Mouse (Mus musculus) bone marrow, adult 2 months (tissue): ENCODE results near the gene Lsm4. TPM values are rescaled to one million over a fixed set of nuclear protein-coding genes. Genes with fewer than 3 reads are reported as not detected.

Experiments used
- H3K27ac ChIP-seq: fragments of 200-500 bp; 2 replicates; pipeline ENCODE4 v1.5.1; 2012; ENCODE audit warnings: low read depth, mild to moderate bottlenecking, control low read depth, inconsistent platforms, low read length; ENCODE audit not compliant: control insufficient read depth, poor library complexity, insufficient read depth
- H3K4me1 ChIP-seq: fragments of 200-500 bp; 2 replicates; pipeline ENCODE4 v1.6.1; 2011; ENCODE audit warnings: low read length; ENCODE audit not compliant: control insufficient read depth, insufficient read depth
- H3K4me3 ChIP-seq: fragments of 200-500 bp; replicated peaks from 2 replicates; pipeline ENCODE3; 2011; ENCODE audit warnings: mild to moderate bottlenecking, low read depth, low read length, control low read depth; ENCODE audit not compliant: control insufficient read depth
- CTCF ChIP-seq: fragments of 200-500 bp; IDR thresholded peaks from 2 replicates; pipeline ENCODE4 v1.5.1; 2011; ENCODE audit warnings: low read length, control low read depth; ENCODE audit not compliant: control insufficient read depth, insufficient read depth
- POLR2A ChIP-seq: fragments of 200-500 bp; IDR thresholded peaks from 2 replicates; pipeline ENCODE4 v1.6.1; 2011; ENCODE audit warnings: low read depth, mild to moderate bottlenecking, control low read depth, low read length, borderline replicate concordance; ENCODE audit not compliant: control insufficient read depth
- WGBS: fragments of 180-500 bp; shearing (Covaris S2); methylation state at CpG from one replicate; pipeline ENCODE4 v1.1.7; 2018; 5-methylcytosine and 5-hydroxymethylcytosine counted together
- polyA plus RNA-seq: library from polyadenylated mRNA; stranded (reverse); fragments of >200 nt; gene quantifications from 2 replicates; pipeline ENCODE4 v1.2.4, GENCODE M21; 2011; ENCODE audit warnings: low replicate concordance; ENCODE audit not compliant: missing spikeins, insufficient read depth, insufficient read length

The Lsm4 gene
- polyA plus RNA-seq, 1 experiment = 119 TPM

GRCm38 (mm10) chr8:70677451-70678080, 4.5 kb downstream of the Lsm4 start:
- WGBS = 80% methylated on average over 15 of the region's 15 CpGs
- TF ChIP-seq CTCF (no peak), POLR2A (no peak)
- H3K27ac ChIP-seq = peak overlapping the region; percentile 8; the same call in 1 of the 2 replicates
- no peak overlapping the region for H3K4me3 ChIP-seq
- H3K4me1 ChIP-seq = peaks cover 12% of the 10 kb centered on the region

- Histone ChIP-seq H3K4me3 (no peak overlapping the region), H3K27ac (no peak overlapping the region), H3K4me1 (peaks cover 12% of the 10 kb centered on the region)
- TF ChIP-seq CTCF (no peak), POLR2A (no peak)
Observed at GRCm38 (mm10) chr8:70678679-70679078, 5.6 kb downstream of the Lsm4 start.

DNA sequence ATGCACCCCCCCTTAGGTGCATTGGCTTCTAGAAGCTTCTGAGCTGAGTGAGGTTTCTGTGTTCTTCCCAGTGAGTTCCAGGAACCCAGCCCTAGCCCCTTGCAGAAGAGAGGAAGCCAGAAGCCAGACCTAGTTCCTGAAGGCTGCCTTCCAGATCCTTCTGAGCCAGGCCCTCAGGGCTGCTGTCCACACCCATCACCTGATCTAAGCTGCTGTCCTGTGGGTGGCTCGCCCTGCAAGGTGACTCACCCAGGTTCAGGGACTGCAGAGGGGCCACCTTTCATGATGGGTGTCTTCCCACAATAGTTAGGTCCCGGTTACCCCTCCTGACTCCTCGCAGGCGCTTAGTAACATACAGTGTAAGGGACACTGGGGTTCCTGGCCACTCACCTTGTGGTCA, 6.4 kb downstream of the Lsm4 start:
- H3K27ac ChIP-seq = no peak overlapping the region
- TF ChIP-seq POLR2A = no peak
- no peak for TF ChIP-seq CTCF
- no peak overlapping the region for H3K4me3 ChIP-seq
- WGBS = 86% methylated on average over 4 of the region's 4 CpGs
- peaks cover 10% of the 10 kb centered on the region for H3K4me1 ChIP-seq

GRCm38 (mm10) chr8:70680039-70680438, 7.0 kb downstream of the Lsm4 start:
- 82% methylated on average over 3 of the region's 3 CpGs for WGBS
- H3K27ac ChIP-seq = no peak overlapping the region
- H3K4me3 ChIP-seq = no peak overlapping the region
- peaks cover 5% of the 10 kb centered on the region for H3K4me1 ChIP-seq
- TF ChIP-seq POLR2A = no peak
- TF ChIP-seq CTCF = no peak

DNA sequence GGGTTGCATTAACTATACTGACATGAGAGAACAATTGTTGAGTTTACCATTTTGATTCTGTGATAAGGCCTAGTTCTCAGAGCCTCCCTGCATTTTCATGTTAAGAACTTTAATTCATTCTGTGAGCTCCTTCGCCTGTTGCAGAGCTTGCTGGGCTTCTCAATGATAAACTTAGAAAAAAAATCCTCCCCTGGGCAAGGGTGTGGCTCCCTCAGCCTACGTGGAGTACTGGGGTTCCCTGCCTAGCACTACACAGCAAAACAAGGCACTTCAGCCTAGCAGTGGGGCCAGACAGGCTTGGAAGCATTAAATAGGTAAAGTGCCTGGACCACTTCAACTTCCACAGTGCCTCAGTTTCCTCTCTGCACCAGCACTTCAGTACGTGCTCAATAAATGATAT, 8.4 kb downstream of the Lsm4 start:
- TF ChIP-seq POLR2A (no peak), CTCF (no peak)

GRCm38 (mm10) chr8:70682193-70682592, 9.1 kb downstream of the Lsm4 start:
- TF ChIP-seq POLR2A (no peak), CTCF (no peak)
- Histone ChIP-seq H3K4me1 (peaks cover 5% of the 10 kb centered on the region), H3K4me3 (no peak overlapping the region), H3K27ac (no peak overlapping the region)
- 61% methylated on average over 19 of the region's 19 CpGs for WGBS

More for the DNA sequence above, 8.4 kb downstream of the Lsm4 start:
- 74% methylated on average over 3 of the region's 3 CpGs for WGBS
- Histone ChIP-seq H3K27ac (no peak overlapping the region), H3K4me3 (no peak overlapping the region), H3K4me1 (peaks cover 5% of the 10 kb centered on the region)

GRCm38 (mm10) chr8:70682692-70683091, 9.6 kb downstream of the Lsm4 start:
- TF ChIP-seq CTCF (no peak), POLR2A (no peak)
- no peak overlapping the region for H3K4me3 ChIP-seq
- no peak overlapping the region for H3K27ac ChIP-seq
- 50% methylated on average over 3 of the region's 3 CpGs for WGBS
- peaks cover 5% of the 10 kb centered on the region for H3K4me1 ChIP-seq

- H3K27ac ChIP-seq = no peak overlapping the region
- peaks cover 2% of the 10 kb centered on the region; the same call in 1 of the 2 replicates for H3K4me1 ChIP-seq
- TF ChIP-seq POLR2A (no peak), CTCF (no peak)
- 71% methylated on average over 7 of the region's 7 CpGs for WGBS
- no peak overlapping the region for H3K4me3 ChIP-seq
Observed at GRCm38 (mm10) chr8:70684291-70684690, 11.2 kb downstream of the Lsm4 start.

DNA sequence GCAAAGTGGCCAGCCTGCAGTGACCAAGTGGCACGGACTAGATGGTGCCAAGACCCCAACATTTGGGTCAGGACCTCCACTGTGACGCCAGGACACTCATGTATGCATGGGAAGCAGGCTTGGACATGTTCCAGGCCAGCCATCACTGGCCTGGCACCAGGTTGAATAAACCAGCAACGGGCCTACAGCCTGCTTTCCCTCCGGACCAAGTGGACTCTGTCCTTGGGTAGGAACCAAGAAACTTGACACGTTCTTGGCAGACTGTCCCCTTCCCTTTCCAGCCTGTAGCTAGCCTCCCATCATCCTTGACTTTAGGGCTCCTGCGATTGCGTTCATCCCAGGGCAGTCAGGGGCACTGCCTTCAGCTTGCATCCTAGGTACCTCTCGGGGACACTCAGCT, 14.5 kb downstream of the Lsm4 start:
- Histone ChIP-seq H3K4me3 (no peak overlapping the region), H3K27ac (no peak overlapping the region), H3K4me1 (no peaks in the 10 kb centered on the region)
- WGBS = 82% methylated on average over 8 of the region's 8 CpGs
- TF ChIP-seq CTCF (no peak), POLR2A (no peak)
